Mouse (Mus musculus) kidney, adult 2 months (tissue): ENCODE measurements at regions not wholly inside any gene's neighbourhood (a gene's known extent, or its start where the extent isn't known, plus 50 kb on each side); places are given as distances from the start of the nearest gene placed in this dataset.

ENCODE experiments used
- DNase-seq: peaks from one replicate; pipeline ENCODE4 v3.0.0; 2021
- H3K27ac ChIP-seq: fragments of 200-500 bp; 2 replicates; pipeline ENCODE4 v1.5.1; 2012; ENCODE audit warnings: low read depth, low read length, control low read depth, inconsistent platforms; ENCODE audit not compliant: insufficient read depth
- H3K27me3 ChIP-seq: fragments of 200-500 bp; replicated peaks from 2 replicates; pipeline ENCODE4 v1.6.1; 2012; ENCODE audit warnings: mild to moderate bottlenecking, moderate library complexity, low read length, inconsistent platforms; ENCODE audit not compliant: control insufficient read depth, insufficient read depth
- H3K36me3 ChIP-seq: fragments of 200-500 bp; 2 replicates; pipeline ENCODE4 v1.6.1; 2012; ENCODE audit warnings: mild to moderate bottlenecking, moderate library complexity, low read length, inconsistent platforms; ENCODE audit not compliant: control insufficient read depth, insufficient read depth
- H3K4me1 ChIP-seq: fragments of 200-500 bp; 2 replicates; pipeline ENCODE4 v1.6.1; 2011; ENCODE audit warnings: low read length; ENCODE audit not compliant: control insufficient read depth, insufficient read depth
- H3K4me3 ChIP-seq: fragments of 200-500 bp; 2 replicates; pipeline ENCODE4 v1.5.1; 2011; ENCODE audit warnings: mild to moderate bottlenecking, low read depth, low read length, control low read depth; ENCODE audit not compliant: insufficient read depth
- CTCF ChIP-seq: fragments of 200-500 bp; conservative IDR thresholded peaks from 2 replicates; pipeline ENCODE4 v1.5.1; 2011; ENCODE audit warnings: low read depth, mild to moderate bottlenecking, control low read depth, low read length, moderate library complexity, mixed read lengths; ENCODE audit not compliant: insufficient read depth, insufficient read length
- POLR2A ChIP-seq: fragments of 200-500 bp; IDR thresholded peaks from one replicate; pipeline ENCODE4 v1.6.1; 2011; ENCODE audit warnings: low read depth, low read length, control low read depth
- WGBS: fragments of 180-500 bp; shearing (Covaris S2); methylation state at CpG from one replicate; pipeline ENCODE4 v1.1.7; 2018; 5-methylcytosine and 5-hydroxymethylcytosine counted together

DNA sequence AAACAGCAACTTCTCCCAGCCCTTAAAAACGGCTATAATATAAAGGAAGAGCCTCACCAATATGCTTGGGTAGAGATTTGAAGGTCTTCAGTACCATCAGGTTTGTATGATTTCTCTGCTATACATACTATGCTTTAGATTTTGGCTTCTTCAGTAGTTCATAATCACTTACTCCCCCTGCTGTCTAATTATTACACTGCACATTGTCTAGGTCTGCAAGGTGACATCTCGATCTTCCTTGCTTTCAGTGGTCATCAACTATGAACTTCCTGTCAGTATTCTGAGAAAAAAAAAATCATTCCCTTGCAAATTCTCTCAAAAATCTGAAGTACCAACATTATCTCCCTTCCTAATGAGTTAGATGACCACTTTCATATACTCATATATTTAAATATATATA, 225.4 kb upstream of the Galnt5 start:
- Histone ChIP-seq H3K27me3 (no peaks in the 10 kb centered on the region), H3K36me3 (no peaks in the 10 kb centered on the region), H3K27ac (no peak overlapping the region), H3K4me1 (no peaks in the 10 kb centered on the region), H3K4me3 (no peak overlapping the region)
- 63% methylated on average over 2 of the region's 2 CpGs for WGBS
- DNase-seq: no peak
- TF ChIP-seq POLR2A: no peak

DNA sequence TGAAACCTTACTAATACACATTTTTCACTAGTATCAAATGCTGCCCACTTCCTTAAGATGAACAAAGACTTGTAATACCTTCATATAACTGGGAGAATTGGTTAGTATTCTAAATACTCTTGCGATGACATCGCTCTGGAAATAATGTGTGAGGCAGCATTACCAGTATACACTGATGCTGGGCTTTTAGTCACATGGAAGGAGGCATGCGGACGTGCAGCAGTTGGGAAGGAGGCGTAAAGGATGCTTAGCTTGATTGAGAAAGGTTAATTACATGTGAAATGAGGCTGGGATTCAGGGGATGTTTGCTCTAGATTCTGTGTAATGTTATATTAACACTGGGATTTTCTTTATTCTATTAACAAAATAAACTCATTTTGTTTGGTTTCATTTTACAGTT, 221.5 kb upstream of the Galnt5 start:
- TF ChIP-seq CTCF (no peak), POLR2A (no peak)
- Histone ChIP-seq H3K27ac (no peak overlapping the region), H3K27me3 (no peaks in the 10 kb centered on the region), H3K4me1 (no peaks in the 10 kb centered on the region), H3K36me3 (no peaks in the 10 kb centered on the region), H3K4me3 (no peak overlapping the region)
- 60% methylated on average over 5 of the region's 5 CpGs for WGBS
- no peak for DNase-seq

DNA sequence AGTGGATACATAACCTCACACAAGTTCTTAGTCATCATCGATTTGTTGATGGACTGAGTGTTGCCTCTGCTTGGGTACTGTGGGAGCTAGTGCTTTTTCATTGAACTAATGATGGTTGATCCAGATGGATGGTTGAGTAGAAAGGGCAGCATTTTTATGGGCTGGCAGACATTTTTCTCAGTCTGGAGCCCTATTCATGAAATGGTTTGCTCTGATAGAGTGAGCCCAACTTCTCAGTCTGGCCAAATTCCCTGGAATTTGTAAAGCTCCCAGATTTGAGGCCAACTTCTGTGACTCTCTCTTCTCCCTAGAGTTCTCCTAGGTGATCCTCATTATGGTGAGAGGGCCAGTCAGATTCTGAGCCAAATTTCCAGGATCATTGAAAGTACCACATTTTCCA, 216.8 kb upstream of the Galnt5 start:
- H3K4me1 ChIP-seq: no peaks in the 10 kb centered on the region
- WGBS: 97% methylated on average over 1 of the region's 1 CpGs
- no peak for DNase-seq
- no peak overlapping the region for H3K4me3 ChIP-seq
- H3K36me3 ChIP-seq: no peaks in the 10 kb centered on the region
- no peak for TF ChIP-seq POLR2A
- TF ChIP-seq CTCF: no peak
- H3K27me3 ChIP-seq: no peaks in the 10 kb centered on the region
- no peak overlapping the region for H3K27ac ChIP-seq

DNA sequence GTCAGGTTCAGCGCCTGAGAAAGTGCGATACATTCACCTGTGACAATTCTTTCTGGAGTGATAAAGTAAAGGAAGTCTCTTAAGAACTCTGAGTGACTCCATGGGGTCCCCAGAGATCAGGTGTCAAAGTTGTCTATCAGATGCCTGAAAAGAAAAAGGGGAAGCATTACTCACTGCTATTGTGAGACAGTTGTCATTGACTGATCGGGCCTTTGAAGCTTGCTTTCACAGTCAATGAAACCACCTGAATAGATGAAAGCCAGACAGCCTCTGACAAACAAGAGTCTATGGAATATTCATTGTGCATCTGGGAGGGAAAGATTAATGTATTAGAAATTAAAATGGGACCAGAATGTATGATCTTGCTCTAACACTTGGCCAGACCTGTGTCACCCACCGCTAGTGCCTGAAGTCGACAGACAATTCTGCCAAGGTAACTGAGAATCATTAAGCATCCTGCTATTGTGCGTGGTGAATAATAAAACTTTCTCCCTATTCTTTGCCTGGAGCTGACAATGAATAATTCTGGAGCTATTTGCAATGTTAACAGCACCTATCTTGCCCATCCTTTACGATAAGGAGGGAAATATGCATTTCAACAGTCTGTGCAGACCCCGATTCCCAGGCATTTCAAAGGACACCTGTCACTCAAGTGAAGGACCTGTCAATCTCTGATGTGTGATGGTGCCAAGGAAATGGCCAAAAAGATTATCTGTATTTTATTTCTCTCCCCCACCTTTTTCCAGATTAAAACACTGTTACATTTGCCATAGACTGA, 204.0 kb upstream of the Galnt5 start:
- TF ChIP-seq POLR2A (no peak), CTCF (no peak)
- no peak for DNase-seq
- Histone ChIP-seq H3K36me3 (no peaks in the 10 kb centered on the region), H3K27ac (no peak overlapping the region), H3K4me1 (no peaks in the 10 kb centered on the region), H3K27me3 (no peaks in the 10 kb centered on the region), H3K4me3 (no peak overlapping the region)
- WGBS: 79% methylated on average over 8 of the region's 8 CpGs

DNA sequence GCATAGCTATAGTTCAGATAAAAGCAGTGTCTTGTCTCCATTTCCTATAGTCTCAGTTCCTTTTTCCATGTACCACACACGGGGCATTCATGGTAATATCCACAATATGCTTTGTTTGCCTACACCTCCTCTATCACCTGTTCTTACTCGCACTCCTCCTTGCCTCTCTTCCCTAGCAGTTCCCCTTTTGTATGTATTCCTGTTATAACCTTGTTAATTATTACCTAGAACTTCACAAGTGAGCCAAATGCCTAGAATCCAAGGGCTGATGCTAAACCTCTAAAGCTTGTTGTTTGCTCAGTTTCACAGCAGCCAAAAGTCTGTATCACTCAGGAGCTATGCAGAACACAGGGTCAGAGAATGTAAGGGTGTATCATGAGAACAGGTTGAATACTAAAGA, 198.4 kb upstream of the Galnt5 start:
- H3K36me3 ChIP-seq: no peaks in the 10 kb centered on the region
- no peak for DNase-seq
- 47% methylated on average over 2 of the region's 2 CpGs for WGBS
- H3K4me1 ChIP-seq: no peaks in the 10 kb centered on the region
- H3K27ac ChIP-seq: no peak overlapping the region
- no peak overlapping the region for H3K4me3 ChIP-seq
- no peak for TF ChIP-seq CTCF
- TF ChIP-seq POLR2A: no peak
- no peaks in the 10 kb centered on the region for H3K27me3 ChIP-seq

DNA sequence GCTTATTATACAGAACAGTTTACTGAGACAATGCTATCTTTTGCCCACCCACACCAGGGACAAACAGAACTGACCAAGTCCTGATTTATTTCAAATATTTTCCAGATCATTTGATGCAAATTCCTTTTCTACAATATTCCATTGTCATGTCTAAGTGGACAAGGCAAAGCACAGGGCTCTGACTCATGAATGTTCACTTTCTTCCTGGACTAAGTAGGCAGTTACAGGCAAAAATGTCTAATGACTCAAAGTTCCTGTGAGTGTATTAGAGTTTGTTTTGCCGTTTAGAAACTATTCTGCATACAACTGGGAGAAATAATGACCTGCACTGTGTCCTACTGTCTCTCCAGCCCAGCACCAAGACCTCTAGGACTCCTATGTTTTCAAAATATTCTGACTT, 189.8 kb upstream of the Galnt5 start:
- no peaks in the 10 kb centered on the region for H3K36me3 ChIP-seq
- no peak overlapping the region for H3K4me3 ChIP-seq
- TF ChIP-seq CTCF: no peak
- TF ChIP-seq POLR2A: no peak
- H3K27me3 ChIP-seq: no peaks in the 10 kb centered on the region
- WGBS: 65% methylated on average over 1 of the region's 1 CpGs
- no peak overlapping the region for H3K27ac ChIP-seq
- DNase-seq: no peak
- no peaks in the 10 kb centered on the region for H3K4me1 ChIP-seq

DNA sequence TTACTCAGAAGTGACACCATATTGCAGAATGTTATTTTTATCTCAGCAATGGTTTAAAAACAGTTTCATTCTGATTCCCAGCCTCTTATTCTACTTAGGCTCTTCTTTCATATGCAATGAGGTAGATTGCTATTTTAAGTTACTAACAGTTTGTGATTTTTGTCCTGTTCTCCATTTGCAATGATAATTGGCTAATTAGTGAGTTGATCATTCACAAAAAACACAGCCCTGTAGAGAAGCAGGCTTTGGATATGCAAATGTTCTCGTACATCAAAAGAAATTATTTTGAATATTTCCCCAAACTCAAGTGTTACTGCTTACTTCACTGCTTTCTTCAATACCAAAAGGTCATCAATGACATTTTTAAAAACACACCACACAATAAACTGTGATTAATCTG, 184.7 kb upstream of the Galnt5 start:
- no peaks in the 10 kb centered on the region for H3K4me1 ChIP-seq
- no peaks in the 10 kb centered on the region for H3K36me3 ChIP-seq
- no peak overlapping the region for H3K27ac ChIP-seq
- no peaks in the 10 kb centered on the region; the same call in 1 of the 2 replicates for H3K27me3 ChIP-seq
- H3K4me3 ChIP-seq: no peak overlapping the region
- TF ChIP-seq CTCF: no peak
- no peak for TF ChIP-seq POLR2A
- DNase-seq: no peak
- 81% methylated on average over 1 of the region's 1 CpGs for WGBS

DNA sequence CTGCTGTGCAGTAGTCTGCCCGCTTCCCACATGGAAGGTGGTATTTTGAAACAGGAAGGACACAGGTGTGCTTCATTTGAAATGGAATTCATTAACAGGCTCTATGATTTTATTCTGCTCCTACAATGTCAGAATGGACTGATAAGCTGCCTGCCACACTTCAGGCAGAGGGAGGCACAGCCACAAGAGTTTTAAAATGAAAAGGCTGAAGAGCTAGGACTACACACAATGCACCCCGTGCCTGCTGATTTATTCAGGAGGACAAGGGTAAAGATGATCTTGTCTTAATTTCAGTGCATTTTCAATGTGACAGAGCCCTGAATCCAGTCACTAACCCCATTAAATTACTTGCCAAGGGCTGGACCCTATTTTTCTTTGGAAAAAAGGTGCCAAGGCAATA, 177.3 kb upstream of the Galnt5 start:
- Histone ChIP-seq H3K27me3 (no peaks in the 10 kb centered on the region; the same call in 1 of the 2 replicates), H3K4me3 (no peak overlapping the region), H3K27ac (no peak overlapping the region), H3K36me3 (no peaks in the 10 kb centered on the region), H3K4me1 (no peaks in the 10 kb centered on the region)
- DNase-seq: no peak
- WGBS: 51% methylated on average over 2 of the region's 2 CpGs
- no peak for TF ChIP-seq CTCF
- TF ChIP-seq POLR2A: no peak
